Mouse (Mus musculus) kidney, embryonic 16.5 days (tissue): ENCODE measurements at regions not wholly inside any gene's neighbourhood (a gene's known extent, or its start where the extent isn't known, plus 50 kb on each side); places are given as distances from the start of the nearest gene placed in this dataset.
A peak's percentile ranks its signal among the peaks of the same experiment; 100 is the strongest.
"Not testable (repeated sequence)": the region's sequence is repeated elsewhere in the genome, so short reads cannot be mapped to it uniquely, and the experiment has no call there.

Experiments
- ATAC-seq: fragments of 200-750 bp; cut with Nextera tagmentation; 2 replicates; pipeline ENCODE4 v1.8.0; 2017; ENCODE audit warnings: moderate TSS enrichment; ENCODE audit not compliant: low FRiP score, low TSS enrichment
- H3K27ac ChIP-seq: fragments of 300-500 bp; sonication (generic); 2 replicates; pipeline ENCODE4 v1.5.1; 2014; ENCODE audit warnings: low read length
- H3K27me3 ChIP-seq: fragments of 300-500 bp; sonication (generic); 2 replicates; pipeline ENCODE4 v1.6.1; 2014; ENCODE audit warnings: low read length, control low read depth, mixed read lengths; ENCODE audit not compliant: insufficient read depth
- H3K36me3 ChIP-seq: fragments of 300-500 bp; sonication (generic); 2 replicates; pipeline ENCODE4 v1.6.1; 2014; ENCODE audit warnings: low read length, control low read depth, mixed read lengths; ENCODE audit not compliant: insufficient read depth
- H3K4me1 ChIP-seq: fragments of 300-500 bp; sonication (generic); 2 replicates; pipeline ENCODE4 v1.6.1; 2014; ENCODE audit warnings: low read length, control low read depth, mixed read lengths; ENCODE audit not compliant: insufficient read depth
- H3K4me2 ChIP-seq: fragments of 300-500 bp; sonication (generic); replicated peaks from 2 replicates; pipeline ENCODE4 v1.6.1; 2014; ENCODE audit warnings: low read depth, low read length
- H3K4me3 ChIP-seq: fragments of 300-500 bp; sonication (generic); 2 replicates; pipeline ENCODE4 v1.5.1; 2014; ENCODE audit warnings: mild to moderate bottlenecking, low read length
- H3K9ac ChIP-seq: fragments of 300-500 bp; sonication (generic); replicated peaks from 2 replicates; pipeline ENCODE4 v1.6.1; 2014; ENCODE audit warnings: low read length
- H3K9me3 ChIP-seq: fragments of 300-500 bp; sonication (generic); 2 replicates; pipeline ENCODE4 v1.6.1; 2016; ENCODE audit warnings: low read length, control low read depth
- WGBS: fragments of 180-500 bp; shearing (Covaris S2); extraction: QIAGEN DNeasy Blood & Tissue Kit; methylation state at CpG from one replicate; pipeline ENCODE4 v1.1.7; 2014; 5-methylcytosine and 5-hydroxymethylcytosine counted together

DNA sequence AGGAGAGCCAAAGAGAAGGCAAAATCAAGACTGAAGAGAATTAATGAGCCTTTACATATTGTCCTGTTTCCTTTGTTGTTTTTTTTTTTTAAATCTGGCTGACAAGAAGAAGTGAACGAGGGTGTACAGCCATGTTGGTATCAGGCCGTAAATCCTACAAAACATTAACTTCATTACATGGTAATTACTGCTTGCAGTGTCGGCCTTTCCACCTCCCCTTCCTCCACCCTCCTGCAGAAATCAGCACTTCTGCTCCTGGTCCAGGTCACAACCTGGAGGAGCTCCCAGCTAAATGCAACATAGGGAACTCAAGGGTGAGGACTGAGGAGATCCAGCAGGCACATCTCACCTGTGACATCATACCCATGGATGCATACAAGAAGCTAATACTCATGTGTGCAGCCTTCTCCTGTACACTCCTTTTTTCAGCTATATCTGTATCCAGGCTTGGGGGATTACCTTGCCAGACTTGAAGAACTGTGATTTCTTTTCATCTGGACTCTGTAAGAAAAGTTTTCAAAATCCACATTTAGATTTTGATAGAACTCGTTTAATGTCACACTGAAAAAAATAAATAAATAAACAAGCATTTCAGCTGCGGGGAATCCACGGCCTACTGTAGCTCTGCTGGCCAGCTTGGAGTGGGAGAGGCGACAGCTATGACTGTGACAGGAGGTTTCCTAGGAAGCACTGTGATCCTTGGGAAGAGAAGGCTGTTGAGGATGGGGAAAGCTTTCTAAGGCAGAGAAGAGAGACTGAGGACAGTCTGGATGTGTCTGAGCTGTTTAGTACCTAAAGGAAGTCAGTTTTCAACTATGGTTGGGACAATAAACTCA lies 247.2 kb upstream of the Irx1 start:
- peaks cover 20% of the 10 kb centered on the region; the same call in 1 of the 2 replicates for H3K27me3 ChIP-seq
- H3K9ac ChIP-seq, result no peak overlapping the region
- no peaks in the 10 kb centered on the region for H3K36me3 ChIP-seq
- ATAC-seq, result 0 out of 2 replicates have a peak, but pooled peaks have one; percentile 20
- no peak overlapping the region for H3K27ac ChIP-seq
- no peak overlapping the region for H3K4me2 ChIP-seq
- 36% methylated on average over 7 of the region's 7 CpGs for WGBS
- no peaks in the 10 kb centered on the region for H3K9me3 ChIP-seq
- no peak overlapping the region for H3K4me3 ChIP-seq
- H3K4me1 ChIP-seq, result peaks cover 20% of the 10 kb centered on the region; the same call in 1 of the 2 replicates

DNA sequence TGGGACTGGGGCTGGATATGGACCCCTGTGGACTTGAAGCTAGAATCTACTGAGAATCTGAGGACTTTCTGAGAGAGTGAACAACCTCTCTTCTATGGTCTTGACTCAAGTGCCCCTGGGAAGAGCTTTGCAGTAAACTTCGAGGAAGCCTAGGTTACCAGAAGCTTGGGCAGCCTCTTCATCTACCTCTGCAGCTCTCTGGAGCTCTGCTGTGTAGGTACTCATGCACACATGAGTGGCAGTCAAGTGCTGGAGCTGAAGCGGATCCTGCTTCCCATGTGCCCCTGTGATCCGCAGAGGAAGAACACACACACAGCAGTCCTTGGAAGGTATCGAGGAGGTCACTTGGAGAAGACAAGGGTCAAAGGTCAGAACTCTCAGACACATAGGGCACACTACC lies 248.2 kb upstream of the Irx1 start:
- no peaks in the 10 kb centered on the region for H3K36me3 ChIP-seq
- peaks cover 20% of the 10 kb centered on the region; the same call in 1 of the 2 replicates for H3K27me3 ChIP-seq
- no peak overlapping the region for H3K9ac ChIP-seq
- H3K4me2 ChIP-seq, result no peak overlapping the region
- peaks cover 20% of the 10 kb centered on the region; the same call in 1 of the 2 replicates for H3K4me1 ChIP-seq
- 74% methylated on average over 4 of the region's 4 CpGs for WGBS
- H3K4me3 ChIP-seq, result no peak overlapping the region
- H3K9me3 ChIP-seq, result no peaks in the 10 kb centered on the region
- no peak for ATAC-seq
- H3K27ac ChIP-seq, result no peak overlapping the region

DNA sequence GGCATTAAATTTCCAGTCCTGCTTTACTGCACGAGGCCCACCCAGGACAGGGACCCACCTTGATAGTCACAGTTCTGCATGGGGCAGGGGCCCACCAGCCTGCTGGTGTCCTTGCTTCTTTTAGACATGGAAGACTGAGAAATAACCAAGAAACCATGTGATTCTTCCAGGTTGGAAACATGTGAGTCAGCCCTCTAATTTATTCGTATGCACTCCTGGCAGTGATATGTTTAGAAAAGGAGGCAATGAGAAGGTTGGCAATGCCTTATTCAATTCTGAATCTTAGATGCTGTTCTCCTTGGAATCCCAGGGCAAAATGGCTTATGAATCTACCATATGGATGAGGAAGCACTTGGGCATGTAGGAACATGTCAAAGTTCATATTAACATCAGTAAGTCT lies 249.2 kb upstream of the Irx1 start:
- no peak for ATAC-seq
- no peak overlapping the region for H3K4me2 ChIP-seq
- no peak overlapping the region for H3K9ac ChIP-seq
- H3K36me3 ChIP-seq, result no peaks in the 10 kb centered on the region
- H3K27me3 ChIP-seq, result peaks cover 16% of the 10 kb centered on the region; the same call in 1 of the 2 replicates
- H3K4me3 ChIP-seq, result no peak overlapping the region
- H3K9me3 ChIP-seq, result no peaks in the 10 kb centered on the region
- H3K4me1 ChIP-seq, result peaks cover 20% of the 10 kb centered on the region; the same call in 1 of the 2 replicates
- WGBS, result 51% methylated on average over 2 of the region's 2 CpGs
- H3K27ac ChIP-seq, result no peak overlapping the region

DNA sequence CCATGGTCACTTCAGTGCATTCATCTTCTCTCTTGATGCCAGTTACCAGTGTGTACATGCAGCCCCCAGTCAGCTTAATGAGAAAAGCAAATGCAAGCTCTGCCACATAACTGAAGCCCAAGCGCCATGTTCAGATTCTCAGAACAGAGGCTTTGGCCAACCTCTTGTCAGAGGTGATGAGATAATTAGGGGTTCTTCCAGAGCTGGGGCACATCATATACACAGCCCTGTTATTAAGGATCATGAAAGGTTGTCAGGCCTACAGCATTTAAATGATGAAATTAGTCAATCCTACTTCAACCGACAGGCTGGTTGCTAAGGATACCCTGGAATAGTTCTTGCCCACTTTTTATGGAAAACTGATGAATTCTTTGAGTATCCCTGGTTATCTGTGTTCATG lies 255.8 kb upstream of the Irx1 start:
- Histone ChIP-seq H3K4me2 (no peak overlapping the region), H3K9ac (no peak overlapping the region), H3K9me3 (no peaks in the 10 kb centered on the region), H3K36me3 (no peaks in the 10 kb centered on the region), H3K27ac (no peak overlapping the region), H3K4me3 (no peak overlapping the region), H3K4me1 (no peaks in the 10 kb centered on the region), H3K27me3 (peaks cover 11% of the 10 kb centered on the region; the same call in 1 of the 2 replicates)
- 97% methylated on average over 2 of the region's 2 CpGs for WGBS
- no peak for ATAC-seq

DNA sequence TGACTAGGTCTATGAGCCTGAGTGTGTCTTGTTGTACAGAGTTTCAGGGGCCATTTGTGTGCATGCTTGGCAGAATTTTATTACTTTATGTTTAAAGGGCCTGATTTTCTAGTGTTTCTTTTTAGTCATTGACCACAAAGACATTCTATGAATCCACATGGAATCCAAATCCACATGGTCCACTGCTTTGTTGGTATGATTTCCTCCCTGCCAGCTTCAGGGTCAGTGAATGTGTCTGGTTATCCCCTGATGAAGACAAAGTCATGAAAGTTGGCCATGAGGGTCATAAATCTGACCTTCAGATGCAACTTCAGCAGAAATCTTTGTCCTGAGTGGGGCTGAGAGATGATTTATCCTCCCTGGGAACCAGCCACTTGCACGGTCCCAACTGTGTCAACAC lies 263.6 kb upstream of the Irx1 start:
- Histone ChIP-seq H3K4me3 (no peak overlapping the region), H3K36me3 (no peaks in the 10 kb centered on the region), H3K4me2 (no peak overlapping the region), H3K9me3 (no peaks in the 10 kb centered on the region), H3K9ac (no peak overlapping the region), H3K27ac (no peak overlapping the region), H3K27me3 (0 out of 2 replicates have a peak, but pooled peaks cover 3% of the 10 kb centered on the region), H3K4me1 (no peaks in the 10 kb centered on the region)
- 41% methylated on average over 1 of the region's 1 CpGs for WGBS
- ATAC-seq, result peak; percentile 46; the same call in 1 of the 2 replicates

DNA sequence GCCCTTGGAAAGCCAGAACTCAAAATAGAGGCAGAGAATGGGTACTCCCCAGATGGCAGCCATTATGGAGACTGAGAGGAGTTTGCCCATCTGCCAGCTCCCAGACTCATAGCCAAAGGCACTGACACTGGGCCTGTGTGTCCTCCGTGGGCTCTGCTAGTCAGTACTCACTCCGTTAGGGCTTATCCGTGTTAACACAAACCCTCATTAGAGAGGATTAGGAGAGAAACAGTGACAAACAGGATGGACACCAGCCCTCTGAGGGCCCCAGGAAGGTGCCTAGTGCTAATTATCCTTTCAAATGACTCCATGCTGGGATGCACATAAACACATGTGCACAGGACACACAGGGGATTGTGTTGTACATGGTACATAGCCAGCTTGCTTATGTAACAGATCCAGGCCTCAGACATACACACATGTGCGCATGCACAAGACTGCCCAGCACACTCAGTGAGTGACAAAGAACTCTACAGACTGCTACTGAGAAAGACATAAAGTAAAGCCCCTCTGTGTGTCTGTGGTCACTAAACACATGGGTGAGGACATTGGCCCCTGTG lies 267.6 kb upstream of the Irx1 start:
- H3K4me3 ChIP-seq, result no peak overlapping the region
- ATAC-seq, result no peak

DNA sequence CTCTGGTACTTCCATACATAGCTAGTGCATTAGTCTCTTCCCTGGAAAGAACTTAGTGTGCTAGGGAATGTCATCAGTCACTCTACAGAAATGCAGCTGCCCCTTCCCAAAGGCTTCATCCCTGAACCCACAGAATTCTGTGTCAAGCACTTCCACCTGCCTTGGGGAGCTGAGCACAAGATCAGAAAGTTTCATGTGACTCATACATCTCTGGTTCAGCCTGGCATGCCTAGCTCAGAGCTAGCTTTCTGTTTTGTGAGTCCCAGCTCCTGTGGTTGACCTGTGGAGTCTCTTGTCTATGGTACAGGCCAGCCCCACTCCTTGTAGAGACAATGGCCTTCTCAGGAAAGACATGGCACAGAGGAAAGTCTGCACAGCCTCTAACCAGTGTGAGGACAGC lies 268.6 kb upstream of the Irx1 start:
- ATAC-seq, result no peak
- no peaks in the 10 kb centered on the region for H3K36me3 ChIP-seq
- H3K9ac ChIP-seq, result no peak overlapping the region
- no peaks in the 10 kb centered on the region for H3K27me3 ChIP-seq
- no peak overlapping the region for H3K4me2 ChIP-seq
- no peaks in the 10 kb centered on the region for H3K4me1 ChIP-seq
- no peak overlapping the region for H3K4me3 ChIP-seq
- H3K9me3 ChIP-seq, result no peaks in the 10 kb centered on the region
- no peak overlapping the region for H3K27ac ChIP-seq

More for the DNA sequence above, 267.6 kb upstream of the Irx1 start:
- Histone ChIP-seq H3K27me3 (no peaks in the 10 kb centered on the region), H3K4me2 (no peak overlapping the region), H3K9ac (no peak overlapping the region), H3K9me3 (no peaks in the 10 kb centered on the region), H3K36me3 (no peaks in the 10 kb centered on the region), H3K27ac (no peak overlapping the region), H3K4me1 (no peaks in the 10 kb centered on the region)
- 84% methylated on average over 4 of the region's 4 CpGs for WGBS

DNA sequence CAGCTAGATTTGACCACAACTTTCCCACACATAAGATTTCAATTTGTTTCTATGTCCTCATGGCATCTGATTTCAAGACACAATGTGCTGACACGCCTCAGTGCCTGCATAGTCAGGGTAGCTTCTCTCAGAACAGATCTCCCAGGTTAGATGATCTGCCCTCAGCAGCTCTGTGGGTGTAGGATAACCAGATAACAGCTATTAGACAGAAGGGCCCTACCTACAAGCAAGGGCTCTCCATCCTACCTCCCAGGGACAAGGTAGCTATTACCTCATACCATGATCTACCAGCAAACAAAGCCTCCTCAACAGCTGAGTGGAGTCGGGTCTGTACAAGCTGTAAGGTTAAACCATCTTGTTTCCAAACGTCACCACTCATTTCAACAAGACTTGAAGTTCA lies 278.4 kb upstream of the Irx1 start:
- Histone ChIP-seq H3K9me3 (no peaks in the 10 kb centered on the region), H3K4me3 (no peak overlapping the region), H3K9ac (no peak overlapping the region), H3K27ac (no peak overlapping the region), H3K4me1 (peaks cover 14% of the 10 kb centered on the region; the same call in 1 of the 2 replicates), H3K36me3 (no peaks in the 10 kb centered on the region), H3K4me2 (no peak overlapping the region), H3K27me3 (no peaks in the 10 kb centered on the region)
- 43% methylated on average over 3 of the region's 3 CpGs for WGBS
- peak; percentile 77 for ATAC-seq

DNA sequence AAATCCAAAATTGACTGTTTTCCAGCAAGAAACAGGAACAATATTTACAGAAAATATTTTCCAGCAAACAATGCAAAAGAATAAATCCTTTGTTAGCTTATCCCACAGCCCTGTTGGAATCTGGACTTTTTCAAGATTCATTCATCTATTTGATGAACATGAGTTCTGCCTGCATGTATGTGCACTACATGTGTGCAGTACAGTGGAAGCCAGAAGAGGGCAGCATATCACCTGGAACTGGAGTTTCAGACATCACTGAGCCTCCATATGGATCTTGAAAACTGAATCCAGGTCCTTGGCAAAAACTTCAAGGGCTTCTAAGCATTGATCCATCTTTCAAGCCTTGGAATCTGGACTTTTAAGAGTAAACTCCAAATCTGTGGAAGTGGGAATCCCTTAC lies 286.9 kb upstream of the Irx1 start:
- Histone ChIP-seq H3K9me3 (peaks cover 2% of the 10 kb centered on the region; the same call in 1 of the 2 replicates), H3K4me1 (no peaks in the 10 kb centered on the region), H3K9ac (no peak overlapping the region), H3K4me3 (no peak overlapping the region), H3K27ac (no peak overlapping the region), H3K4me2 (no peak overlapping the region), H3K36me3 (no peaks in the 10 kb centered on the region), H3K27me3 (no peaks in the 10 kb centered on the region)
- no peak for ATAC-seq

DNA sequence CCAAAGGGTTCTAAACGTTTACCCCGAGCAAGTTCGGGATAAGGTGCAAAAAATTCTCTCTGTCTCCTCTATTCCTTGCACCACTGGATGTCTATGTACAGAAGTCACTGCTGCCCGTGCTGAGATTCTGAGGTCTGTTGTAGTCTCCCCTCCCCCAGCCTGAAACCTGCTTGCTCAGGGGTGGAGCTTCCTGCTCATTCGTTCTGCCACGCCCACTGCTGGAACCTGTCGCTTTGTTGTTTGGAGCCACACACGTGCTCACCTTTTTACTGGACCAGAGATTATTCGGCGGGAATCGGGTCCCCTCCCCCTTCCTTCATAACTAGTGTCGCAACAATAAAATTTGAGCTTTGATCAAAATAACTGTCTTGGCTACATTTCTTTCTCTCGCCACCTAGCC lies 289.7 kb upstream of the Irx1 start:
- H3K27me3 ChIP-seq, H3K4me3 ChIP-seq, H3K4me1 ChIP-seq, ATAC-seq, H3K9me3 ChIP-seq, H3K9ac ChIP-seq, H3K4me2 ChIP-seq, H3K36me3 ChIP-seq, H3K27ac ChIP-seq: not testable (repeated sequence)
- WGBS, result 56% methylated on average over 13 of the region's 13 CpGs
